Mouse (Mus musculus) kidney, embryonic 14.5 days (tissue): Measurements from ENCODE around the gene Nxph1. TPM values are rescaled to one million over a fixed set of nuclear protein-coding genes. Genes with fewer than 3 reads are reported as not detected.
A peak's percentile ranks its signal among the peaks of the same experiment; 100 is the strongest.

Experiments
- ATAC-seq: fragments of 200-750 bp; cut with Nextera tagmentation; 2 replicates; pipeline ENCODE4 v1.8.0; 2017; ENCODE audit warnings: moderate number of reproducible peaks, mild to moderate bottlenecking, moderate TSS enrichment, moderate library complexity; ENCODE audit not compliant: low FRiP score, low TSS enrichment
- H3K27ac ChIP-seq: fragments of 300-500 bp; sonication (generic); 2 replicates; pipeline ENCODE4 v1.5.1; 2014; ENCODE audit warnings: low read depth, mild to moderate bottlenecking, low read length, moderate library complexity, mixed read lengths
- H3K27me3 ChIP-seq: fragments of 300-500 bp; sonication (generic); 2 replicates; pipeline ENCODE4 v1.6.1; 2014; ENCODE audit warnings: mild to moderate bottlenecking, low read length; ENCODE audit not compliant: control insufficient read depth, insufficient read depth
- H3K36me3 ChIP-seq: fragments of 300-500 bp; sonication (generic); 2 replicates; pipeline ENCODE4 v1.6.1; 2014; ENCODE audit warnings: low read length, mixed read lengths; ENCODE audit not compliant: control insufficient read depth, insufficient read depth
- H3K4me1 ChIP-seq: fragments of 300-500 bp; sonication (generic); 2 replicates; pipeline ENCODE4 v1.6.1; 2014; ENCODE audit warnings: low read length, mixed read lengths; ENCODE audit not compliant: control insufficient read depth, insufficient read depth
- H3K4me2 ChIP-seq: fragments of 300-500 bp; sonication (generic); replicated peaks from 2 replicates; pipeline ENCODE4 v1.6.1; 2014; ENCODE audit warnings: low read depth, mild to moderate bottlenecking, low read length
- H3K4me3 ChIP-seq: fragments of 300-500 bp; sonication (generic); 2 replicates; pipeline ENCODE4 v1.5.1; 2014; ENCODE audit warnings: mild to moderate bottlenecking, low read length
- H3K9ac ChIP-seq: fragments of 300-500 bp; sonication (generic); 2 replicates; pipeline ENCODE4 v1.6.1; 2014; ENCODE audit warnings: low read depth, mild to moderate bottlenecking, low read length, moderate library complexity
- H3K9me3 ChIP-seq: fragments of 300-500 bp; sonication (generic); 2 replicates; pipeline ENCODE4 v1.6.1; 2016; ENCODE audit warnings: low read length; ENCODE audit not compliant: control insufficient read depth
- WGBS: fragments of 180-500 bp; shearing (Covaris S2); extraction: QIAGEN DNeasy Blood & Tissue Kit; methylation state at CpG from one replicate; pipeline ENCODE4 v1.1.7; 2014; 5-methylcytosine and 5-hydroxymethylcytosine counted together
- polyA plus RNA-seq: library from polyadenylated mRNA; unstranded; fragments of >200 nt; fragmentation: Nextera tagmentation; extraction: Ambion mirVana; gene quantifications from 2 replicates; pipeline ENCODE4 v1.2.1, GENCODE M21; 2014

Gene Nxph1
- polyA plus RNA-seq: 0.11 and 0.14 TPM in 2 replicates

GRCm38 (mm10) chr6:8948131-8948470 lies at the start of gene Nxph1:
Gene Nxph1 (plus strand): TSS chr6:8948431.
- peak within 1 kb of the TSS; percentile 27 for H3K4me3 ChIP-seq
- 2% methylated on average over 16 of the region's 16 CpGs for WGBS

GRCm38 (mm10) chr6:8900021-8900728 lies 48.1 kb upstream of the Nxph1 start:
- H3K4me3 ChIP-seq: no peak overlapping the region
- ATAC-seq: no peak
- H3K27me3 ChIP-seq: no peaks in the 10 kb centered on the region
- H3K9ac ChIP-seq: no peak overlapping the region
- WGBS: 85% methylated on average over 7 of the region's 7 CpGs
- no peak overlapping the region for H3K4me2 ChIP-seq
- no peaks in the 10 kb centered on the region for H3K4me1 ChIP-seq
- no peaks in the 10 kb centered on the region for H3K36me3 ChIP-seq
- H3K9me3 ChIP-seq: no peaks in the 10 kb centered on the region
- no peak overlapping the region for H3K27ac ChIP-seq

More at GRCm38 (mm10) chr6:8948131-8948470, at the start of gene Nxph1:
- Histone ChIP-seq H3K9ac (no peak within 1 kb of the TSS), H3K9me3 (no peaks in the 10 kb centered on the region), H3K4me2 (peak within 1 kb of the TSS; percentile 38), H3K36me3 (no peaks in the 10 kb centered on the region), H3K27me3 (peaks cover 59% of the 10 kb centered on the region), H3K4me1 (peaks cover 17% of the 10 kb centered on the region; the same call in 1 of the 2 replicates), H3K27ac (no peak within 1 kb of the TSS)
- peak; percentile 10; the same call in 1 of the 2 replicates for ATAC-seq

GRCm38 (mm10) chr6:8900729-8901122 lies 47.5 kb upstream of the Nxph1 start:
- WGBS: 70% methylated on average over 2 of the region's 2 CpGs
- no peak for ATAC-seq
- Histone ChIP-seq H3K4me1 (no peaks in the 10 kb centered on the region), H3K27ac (no peak overlapping the region), H3K4me2 (no peak overlapping the region), H3K27me3 (no peaks in the 10 kb centered on the region), H3K9me3 (no peaks in the 10 kb centered on the region), H3K36me3 (no peaks in the 10 kb centered on the region), H3K4me3 (no peak overlapping the region), H3K9ac (no peak overlapping the region)

- H3K4me1 ChIP-seq: no peaks in the 10 kb centered on the region
- H3K27me3 ChIP-seq: no peaks in the 10 kb centered on the region
- H3K4me2 ChIP-seq: no peak overlapping the region
- H3K27ac ChIP-seq: no peak overlapping the region
- no peaks in the 10 kb centered on the region for H3K36me3 ChIP-seq
- H3K9ac ChIP-seq: no peak overlapping the region
- H3K4me3 ChIP-seq: no peak overlapping the region
- 77% methylated on average over 3 of the region's 3 CpGs for WGBS
- no peak for ATAC-seq
- H3K9me3 ChIP-seq: no peaks in the 10 kb centered on the region
Measured at GRCm38 (mm10) chr6:8907917-8908316, 40.3 kb upstream of the Nxph1 start.

GRCm38 (mm10) chr6:8913404-8913803 lies 34.8 kb upstream of the Nxph1 start:
- H3K27ac ChIP-seq: no peak overlapping the region

GRCm38 (mm10) chr6:8914682-8915081 lies 33.5 kb upstream of the Nxph1 start:
- H3K9ac ChIP-seq: no peak overlapping the region
- no peaks in the 10 kb centered on the region for H3K4me1 ChIP-seq
- no peaks in the 10 kb centered on the region for H3K36me3 ChIP-seq
- no peaks in the 10 kb centered on the region for H3K9me3 ChIP-seq
- H3K4me3 ChIP-seq: no peak overlapping the region
- H3K27ac ChIP-seq: no peak overlapping the region
- WGBS: 89% methylated on average over 3 of the region's 3 CpGs
- no peak for ATAC-seq
- H3K4me2 ChIP-seq: no peak overlapping the region
- no peaks in the 10 kb centered on the region for H3K27me3 ChIP-seq

More at GRCm38 (mm10) chr6:8913404-8913803, 34.8 kb upstream of the Nxph1 start:
- Histone ChIP-seq H3K27me3 (no peaks in the 10 kb centered on the region), H3K9ac (no peak overlapping the region), H3K4me3 (no peak overlapping the region), H3K4me2 (no peak overlapping the region), H3K36me3 (no peaks in the 10 kb centered on the region), H3K9me3 (no peaks in the 10 kb centered on the region), H3K4me1 (no peaks in the 10 kb centered on the region)
- ATAC-seq: no peak

GRCm38 (mm10) chr6:8924481-8924880 lies 23.8 kb upstream of the Nxph1 start:
- Histone ChIP-seq H3K27ac (no peak overlapping the region), H3K9me3 (no peaks in the 10 kb centered on the region), H3K27me3 (no peaks in the 10 kb centered on the region), H3K36me3 (no peaks in the 10 kb centered on the region), H3K4me3 (no peak overlapping the region), H3K4me1 (no peaks in the 10 kb centered on the region), H3K9ac (no peak overlapping the region), H3K4me2 (no peak overlapping the region)
- ATAC-seq: no peak
- WGBS: 74% methylated on average over 6 of the region's 6 CpGs

GRCm38 (mm10) chr6:8935241-8935640 lies 13.0 kb upstream of the Nxph1 start:
- ATAC-seq: no peak
- Histone ChIP-seq H3K9me3 (no peaks in the 10 kb centered on the region), H3K36me3 (no peaks in the 10 kb centered on the region), H3K9ac (no peak overlapping the region), H3K4me3 (no peak overlapping the region), H3K4me2 (no peak overlapping the region), H3K27me3 (0 out of 2 replicates have a peak, but pooled peaks cover 2% of the 10 kb centered on the region), H3K27ac (no peak overlapping the region), H3K4me1 (no peaks in the 10 kb centered on the region)
- whole genome bisulfite sequencing: 44% methylated on average over 5 of the region's 5 CpGs

- no peak overlapping the region for H3K4me2 ChIP-seq
- ATAC-seq: no peak
Measured at GRCm38 (mm10) chr6:8935705-8936104, 12.5 kb upstream of the Nxph1 start.

More at GRCm38 (mm10) chr6:8935705-8936104, 12.5 kb upstream of the Nxph1 start:
- H3K4me3 ChIP-seq: no peak overlapping the region
- no peaks in the 10 kb centered on the region for H3K36me3 ChIP-seq
- 0 out of 2 replicates have a peak, but pooled peaks cover 2% of the 10 kb centered on the region for H3K27me3 ChIP-seq
- no peak overlapping the region for H3K27ac ChIP-seq
- no peaks in the 10 kb centered on the region for H3K9me3 ChIP-seq
- no peaks in the 10 kb centered on the region for H3K4me1 ChIP-seq
- WGBS: 18% methylated on average over 5 of the region's 5 CpGs
- H3K9ac ChIP-seq: no peak overlapping the region
